Mouse (Mus musculus): ENCODE results near the gene Pde6g.

GRCm38 (mm10) chr11:120491317-120492023 is 38.2 kb upstream of the Pde6g start, which contains the start of gene Slc25a10:
- TF ChIP-seq CTCF (IDR thresholded peaks at IDR 0.05): no peak
- TF ChIP-seq EP300 (IDR thresholded peaks at IDR 0.05): no peak

Data from lung, postnatal 0 days (tissue).